Mouse (Mus musculus): ENCODE results near the gene Mc1r. TPM values are rescaled to one million over a fixed set of nuclear protein-coding genes. Genes with fewer than 3 reads are reported as not detected.
A peak's percentile ranks its signal among the peaks of the same experiment; 100 is the strongest.
"Not testable (repeated sequence)": the region's sequence is repeated elsewhere in the genome, so short reads cannot be mapped to it uniquely, and the experiment has no call there.

Mc1r gene
- polyA plus RNA-seq, 1 experiment from 2014 or later, result 0.28 TPM

GRCm38 (mm10) chr8:123422781-123423159 is 15.9 kb downstream of the Mc1r start:
- H3K36me3 ChIP-seq (ENCODE audit: control insufficient read depth, insufficient read depth, low read length), result peaks cover 59% of the 10 kb centered on the region
- no peaks in the 10 kb centered on the region for H3K4me1 ChIP-seq (ENCODE audit: control insufficient read depth, insufficient read depth, low read length)
- H3K9me3 ChIP-seq (ENCODE audit: control insufficient read depth, low read length), result peaks cover 14% of the 10 kb centered on the region
- H3K4me3 ChIP-seq (replicated peaks; ENCODE audit: low read depth, low read length), result no peak overlapping the region
- 23% methylated on average over 3 of the region's 3 CpGs for WGBS
- no peak overlapping the region for H3K4me2 ChIP-seq (ENCODE audit: low read length)
- DNase-seq (no peak), ATAC-seq (ENCODE audit: low FRiP score, low TSS enrichment) (peak; percentile 16; the same call in 1 of the 2 replicates)
- no peaks in the 10 kb centered on the region for H3K27me3 ChIP-seq (ENCODE audit: control insufficient read depth, insufficient read depth, low read length)
- H3K27ac ChIP-seq (replicated peaks; ENCODE audit: low read depth, low read length), result 0 out of 2 replicates have a peak overlapping the region, but pooled peaks have one; percentile 4
- H3K9ac ChIP-seq (replicated peaks; ENCODE audit: low read length), result no peak overlapping the region

DNA sequence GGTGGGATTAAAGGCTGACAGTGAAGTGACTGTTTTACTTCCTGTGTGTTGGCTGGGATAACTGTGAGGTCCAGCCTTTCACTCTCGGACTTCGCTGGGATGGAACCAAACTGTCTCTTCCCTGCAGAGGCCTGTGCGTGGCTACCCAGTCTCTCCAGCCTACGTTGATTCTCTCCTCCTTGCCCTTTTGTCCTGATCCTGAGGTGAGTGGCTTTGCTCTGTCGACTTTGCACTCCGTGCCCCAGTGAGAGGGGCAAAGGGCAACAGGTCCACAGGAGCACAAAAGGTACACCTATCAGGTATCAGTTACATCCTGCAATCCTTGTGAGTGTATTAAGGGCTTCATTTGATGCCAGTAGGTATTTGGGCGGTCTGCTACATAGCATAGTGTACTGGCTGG is 16.5 kb downstream of the Mc1r start, which contains the start of gene Def8:
Def8 (plus strand) TSS at position 87 of the 400 bp plus-strand sequence.
- Histone ChIP-seq H3K4me2 (ENCODE audit: low read length) (peak within 1 kb of the TSS; percentile 36), H3K9me3 (ENCODE audit: control insufficient read depth, low read length) (peaks cover 21% of the 10 kb centered on the region), H3K4me3 (replicated peaks; ENCODE audit: low read depth, low read length) (no peak within 1 kb of the TSS), H3K27ac (replicated peaks; ENCODE audit: low read depth, low read length) (0 out of 2 replicates have a peak within 1 kb of the TSS, but pooled peaks have one; percentile 4), H3K36me3 (ENCODE audit: control insufficient read depth, insufficient read depth, low read length) (peaks cover 52% of the 10 kb centered on the region), H3K27me3 (ENCODE audit: control insufficient read depth, insufficient read depth, low read length) (no peaks in the 10 kb centered on the region), H3K9ac (replicated peaks; ENCODE audit: low read length) (no peak within 1 kb of the TSS), H3K4me1 (ENCODE audit: control insufficient read depth, insufficient read depth, low read length) (no peaks in the 10 kb centered on the region)
- DNase-seq (no peak), ATAC-seq (ENCODE audit: low FRiP score, low TSS enrichment) (no peak)
- WGBS, result 80% methylated on average over 7 of the region's 7 CpGs

DNA sequence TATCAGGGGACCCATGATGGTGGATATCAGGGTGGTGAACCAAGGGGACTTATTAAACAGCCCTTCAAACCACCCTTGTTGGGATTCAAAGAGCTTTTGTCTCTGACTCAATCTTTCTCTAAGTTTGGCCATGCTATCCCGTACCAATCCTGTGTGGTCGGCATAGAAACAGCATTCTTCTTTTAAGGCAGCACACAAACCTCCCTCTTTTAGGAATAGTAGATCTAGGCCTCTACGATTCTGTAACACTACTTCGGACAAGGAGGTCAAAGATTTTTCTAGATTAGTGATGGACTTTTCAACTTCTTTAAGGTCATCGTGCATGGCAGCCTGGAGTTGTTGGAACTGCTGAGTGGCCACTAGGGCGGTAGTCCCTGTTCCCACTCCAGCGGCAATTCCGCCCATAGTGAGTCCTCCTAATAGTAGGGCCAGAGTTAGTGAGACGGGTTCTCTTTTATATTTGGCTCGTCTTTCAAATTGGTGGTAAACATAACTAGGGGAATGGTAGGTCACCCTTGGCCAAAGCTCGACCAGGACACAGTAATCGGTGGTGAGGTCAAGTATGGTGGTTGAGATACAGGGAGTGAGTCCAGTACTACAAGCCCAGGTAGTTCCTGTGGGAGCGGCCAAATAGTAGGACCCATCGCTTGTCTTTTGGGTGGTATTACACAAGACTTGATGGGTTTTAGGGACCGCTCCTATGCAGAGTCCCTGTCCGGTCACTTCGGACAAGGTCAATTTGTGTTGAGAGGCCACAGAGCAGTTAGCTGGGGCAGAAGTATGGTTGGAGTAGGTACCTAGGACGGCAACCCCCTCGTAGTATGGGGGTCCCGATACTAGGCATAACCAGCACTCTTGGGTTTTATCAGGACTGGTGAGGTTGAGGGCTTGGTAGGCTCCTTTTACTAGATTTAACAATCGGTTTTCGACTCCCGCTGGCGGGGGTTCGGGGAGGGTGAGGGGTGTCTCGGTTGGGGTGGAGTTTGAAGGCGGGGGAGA is 19.9 kb downstream of the Mc1r start:
- Histone ChIP-seq H3K4me3 (replicated peaks; ENCODE audit: low read depth, low read length) (no peak overlapping the region), H3K36me3 (ENCODE audit: control insufficient read depth, insufficient read depth, low read length) (peaks cover 18% of the 10 kb centered on the region), H3K27me3 (ENCODE audit: control insufficient read depth, insufficient read depth, low read length) (no peaks in the 10 kb centered on the region), H3K9ac (replicated peaks; ENCODE audit: low read length) (no peak overlapping the region), H3K9me3 (ENCODE audit: control insufficient read depth, low read length) (peaks cover 32% of the 10 kb centered on the region), H3K4me1 (ENCODE audit: control insufficient read depth, insufficient read depth, low read length) (no peaks in the 10 kb centered on the region), H3K27ac (replicated peaks; ENCODE audit: low read depth, low read length) (no peak overlapping the region), H3K4me2 (ENCODE audit: low read length) (no peak overlapping the region)
- WGBS, result 97% methylated on average over 27 of the region's 27 CpGs
- DNase-seq (no peak), ATAC-seq (ENCODE audit: low FRiP score, low TSS enrichment) (no peak)

DNA sequence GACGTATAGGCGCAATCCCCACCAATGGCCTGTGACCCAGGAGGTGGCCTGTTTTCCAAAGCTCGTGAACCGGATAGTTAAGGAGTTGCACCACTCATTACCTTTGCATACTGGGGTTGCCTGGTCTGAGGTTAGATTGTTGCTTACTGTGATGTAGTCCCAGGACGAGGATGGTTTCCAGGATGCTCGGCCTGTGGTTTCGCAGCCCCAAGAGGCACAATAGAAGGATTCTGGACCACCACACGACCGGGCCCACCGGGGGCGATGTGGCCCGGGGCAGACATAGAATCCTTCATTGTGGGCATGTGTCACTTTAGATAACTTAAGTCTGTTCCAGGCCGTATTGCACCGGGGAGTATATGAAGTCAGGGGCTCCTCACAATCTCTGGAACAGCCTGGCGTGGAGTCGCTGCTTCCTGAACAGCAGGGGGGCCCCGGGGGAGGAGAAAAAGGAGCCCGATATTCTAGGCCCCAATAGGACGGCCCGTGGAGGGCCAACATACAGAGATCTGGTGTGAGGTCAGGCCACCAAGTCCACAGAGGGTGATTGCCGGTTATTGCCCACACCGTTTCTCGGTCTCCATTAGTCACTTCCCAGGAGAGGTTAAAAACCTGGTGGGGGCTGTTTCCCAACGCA is 20.9 kb downstream of the Mc1r start:
- Histone ChIP-seq H3K36me3 (ENCODE audit: control insufficient read depth, insufficient read depth, low read length) (peaks cover 9% of the 10 kb centered on the region), H3K27ac (replicated peaks; ENCODE audit: low read depth, low read length) (no peak overlapping the region), H3K27me3 (ENCODE audit: control insufficient read depth, insufficient read depth, low read length) (no peaks in the 10 kb centered on the region), H3K4me1 (ENCODE audit: control insufficient read depth, insufficient read depth, low read length) (no peaks in the 10 kb centered on the region), H3K4me2 (ENCODE audit: low read length) (no peak overlapping the region), H3K9ac (replicated peaks; ENCODE audit: low read length) (no peak overlapping the region), H3K4me3 (replicated peaks; ENCODE audit: low read depth, low read length) (no peak overlapping the region), H3K9me3 (ENCODE audit: control insufficient read depth, low read length) (peaks cover 40% of the 10 kb centered on the region)
- ATAC-seq (ENCODE audit: low FRiP score, low TSS enrichment), result no peak
- WGBS, result 96% methylated on average over 24 of the region's 24 CpGs
- DNase-seq, result no peak

DNA sequence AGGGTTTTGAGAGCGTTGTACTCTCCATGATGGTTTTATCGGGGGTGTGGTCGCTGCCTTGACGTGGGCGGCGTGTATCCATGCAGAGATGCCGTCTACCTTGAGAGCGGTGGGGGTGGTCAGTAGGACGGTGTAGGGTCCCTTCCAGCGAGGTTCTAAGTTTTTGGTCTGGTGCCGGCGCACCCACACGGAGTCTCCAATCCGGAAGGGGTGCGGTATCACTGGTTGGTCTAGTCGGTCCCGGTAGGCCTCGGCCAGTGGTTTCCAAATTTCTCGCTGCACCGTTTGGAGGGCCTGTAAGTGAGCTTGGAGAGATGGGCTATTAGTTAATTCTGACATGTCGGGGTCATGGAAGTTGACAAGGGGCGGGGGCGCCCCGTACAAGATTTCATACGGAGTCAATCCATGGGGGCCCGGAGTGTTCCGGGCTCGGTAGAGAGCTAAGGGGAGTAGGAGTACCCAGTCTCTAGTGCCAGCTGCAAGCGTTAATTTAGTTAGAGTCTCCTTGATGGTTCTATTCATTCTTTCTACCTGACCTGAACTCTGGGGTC is 21.5 kb downstream of the Mc1r start:
- Histone ChIP-seq H3K4me1 (ENCODE audit: control insufficient read depth, insufficient read depth, low read length) (no peaks in the 10 kb centered on the region), H3K9ac (replicated peaks; ENCODE audit: low read length) (no peak overlapping the region), H3K27ac (replicated peaks; ENCODE audit: low read depth, low read length) (no peak overlapping the region), H3K4me2 (ENCODE audit: low read length) (no peak overlapping the region), H3K27me3 (ENCODE audit: control insufficient read depth, insufficient read depth, low read length) (no peaks in the 10 kb centered on the region), H3K36me3 (ENCODE audit: control insufficient read depth, insufficient read depth, low read length) (peaks cover 2% of the 10 kb centered on the region; the same call in 1 of the 2 replicates), H3K4me3 (replicated peaks; ENCODE audit: low read depth, low read length) (no peak overlapping the region), H3K9me3 (ENCODE audit: control insufficient read depth, low read length) (peaks cover 43% of the 10 kb centered on the region)
- DNase-seq (no peak), ATAC-seq (ENCODE audit: low FRiP score, low TSS enrichment) (no peak)
- WGBS, result 98% methylated on average over 29 of the region's 29 CpGs

- H3K9me3 ChIP-seq (ENCODE audit: control insufficient read depth, low read length), result peaks cover 43% of the 10 kb centered on the region
- no peaks in the 10 kb centered on the region for H3K27me3 ChIP-seq (ENCODE audit: control insufficient read depth, insufficient read depth, low read length)
- H3K4me1 ChIP-seq (ENCODE audit: control insufficient read depth, insufficient read depth, low read length), result no peaks in the 10 kb centered on the region
- no peak overlapping the region for H3K4me2 ChIP-seq (ENCODE audit: low read length)
- no peak overlapping the region for H3K9ac ChIP-seq (replicated peaks; ENCODE audit: low read length)
- no peak overlapping the region for H3K27ac ChIP-seq (replicated peaks; ENCODE audit: low read depth, low read length)
- WGBS, result 95% methylated on average over 23 of the region's 23 CpGs
- DNase-seq, result no peak
- H3K36me3 ChIP-seq (ENCODE audit: control insufficient read depth, insufficient read depth, low read length), result no peaks in the 10 kb centered on the region
- no peak for ATAC-seq (ENCODE audit: low FRiP score, low TSS enrichment)
- no peak overlapping the region for H3K4me3 ChIP-seq (replicated peaks; ENCODE audit: low read depth, low read length)
Measured at GRCm38 (mm10) chr8:123428939-123429721, 22.2 kb downstream of the Mc1r start.

DNA sequence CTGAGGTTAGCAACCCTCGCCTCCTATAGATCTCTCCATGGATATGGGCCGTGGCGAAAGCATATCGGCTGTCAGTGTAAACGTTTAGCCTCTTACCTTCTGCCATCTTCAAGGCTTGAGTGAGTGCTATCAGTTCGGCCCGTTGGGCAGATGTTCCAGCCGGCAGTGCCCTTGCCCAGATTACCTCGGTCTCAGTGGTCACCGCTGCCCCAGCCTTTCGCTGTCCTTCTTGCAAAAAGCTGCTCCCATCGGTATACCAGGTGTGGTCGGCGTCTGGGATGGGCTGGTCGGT is 22.8 kb downstream of the Mc1r start:
- not testable (repeated sequence) for H3K4me3 ChIP-seq (replicated peaks; ENCODE audit: low read depth, low read length); H3K4me1 ChIP-seq (ENCODE audit: control insufficient read depth, insufficient read depth, low read length); H3K4me2 ChIP-seq (ENCODE audit: low read length); H3K9ac ChIP-seq (replicated peaks; ENCODE audit: low read length); H3K27me3 ChIP-seq (ENCODE audit: control insufficient read depth, insufficient read depth, low read length); H3K36me3 ChIP-seq (ENCODE audit: control insufficient read depth, insufficient read depth, low read length); H3K27ac ChIP-seq (replicated peaks; ENCODE audit: low read depth, low read length); ATAC-seq (ENCODE audit: low FRiP score, low TSS enrichment); DNase-seq
- WGBS, result 97% methylated on average over 15 of the region's 15 CpGs
- H3K9me3 ChIP-seq (ENCODE audit: control insufficient read depth, low read length), result peaks cover 43% of the 10 kb centered on the region

DNA sequence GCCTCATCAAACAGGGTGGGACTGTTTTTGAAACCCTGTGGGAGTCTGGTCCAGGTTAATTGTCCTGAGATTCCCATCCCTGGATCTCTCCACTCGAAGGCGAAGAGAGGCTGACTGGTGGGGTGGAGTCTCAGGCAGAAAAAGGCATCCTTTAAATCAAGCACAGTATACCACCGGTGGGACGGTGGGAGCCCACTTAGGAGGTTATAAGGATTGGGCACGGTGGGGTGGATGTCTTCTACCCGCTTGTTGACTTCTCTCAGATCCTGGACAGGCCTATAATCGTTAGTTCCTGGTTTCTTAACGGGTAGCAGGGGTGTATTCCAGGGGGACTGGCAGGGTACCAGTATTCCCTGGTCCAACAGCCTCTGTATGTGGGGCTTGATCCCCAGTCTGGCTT is 24.0 kb downstream of the Mc1r start:
- not testable (repeated sequence) for H3K4me3 ChIP-seq (replicated peaks; ENCODE audit: low read depth, low read length); DNase-seq; H3K4me2 ChIP-seq (ENCODE audit: low read length); H3K9ac ChIP-seq (replicated peaks; ENCODE audit: low read length); H3K27ac ChIP-seq (replicated peaks; ENCODE audit: low read depth, low read length); H3K4me1 ChIP-seq (ENCODE audit: control insufficient read depth, insufficient read depth, low read length); H3K36me3 ChIP-seq (ENCODE audit: control insufficient read depth, insufficient read depth, low read length); ATAC-seq (ENCODE audit: low FRiP score, low TSS enrichment); H3K27me3 ChIP-seq (ENCODE audit: control insufficient read depth, insufficient read depth, low read length)
- H3K9me3 ChIP-seq (ENCODE audit: control insufficient read depth, low read length), result peaks cover 43% of the 10 kb centered on the region
- WGBS, result 91% methylated on average over 8 of the region's 8 CpGs
